Mouse (Mus musculus): ENCODE data around the gene Armh3. TPM values are rescaled to one million over a fixed set of nuclear protein-coding genes. Genes with fewer than 3 reads are reported as not detected.

Gene Armh3
- total and polyA plus RNA-seq, 3 experiments = 4.1 to 10.8 TPM; not detected in 1

- no peak for DNase-seq (ENCODE audit: low read depth, low spot score)
These were observed 90.9 kb downstream of the Armh3 start for GRCm38 (mm10) chr19:45907416-45907815.

GRCm38 (mm10) chr19:45903861-45904260 lies 94.4 kb downstream of the Armh3 start:
- no peaks in the 10 kb centered on the region for H3K27me3 ChIP-seq (ENCODE audit: control insufficient read depth in 1 of 2, insufficient read depth in 2 of 2, low read length in 2 of 2)
- no peak overlapping the region for H3K27ac ChIP-seq (ENCODE audit: control insufficient read depth, low read depth, low read length)
- H3K36me3 ChIP-seq (ENCODE audit: control insufficient read depth in 1 of 2, insufficient read depth in 2 of 2, low read length in 2 of 2) = no peaks in the 10 kb centered on the region
- no peaks in the 10 kb centered on the region for H3K9me3 ChIP-seq (replicated peaks; ENCODE audit: insufficient read depth, low read length)
- no peaks in the 10 kb centered on the region for H3K4me1 ChIP-seq (ENCODE audit: control insufficient read depth in 1 of 2, insufficient read depth in 2 of 2, low read length in 2 of 2)
- DNase-seq (ENCODE audit: low read depth, low spot score) = no peak
- no peak for TF ChIP-seq POLR2AphosphoS2 (IDR thresholded peaks at IDR 0.05; ENCODE audit: low read length)
- TF ChIP-seq GATA1 (IDR thresholded peaks at IDR 0.05; ENCODE audit: low read depth, low read length) = no peak
- TF ChIP-seq BHLHE40 (IDR thresholded peaks at IDR 0.05; ENCODE audit: borderline replicate concordance, low read depth, low read length) = no peak
- TF ChIP-seq TBP (IDR thresholded peaks at IDR 0.05; ENCODE audit: low read depth, low read length) = no peak
- no peak for TF ChIP-seq MEF2A (IDR thresholded peaks at IDR 0.05; ENCODE audit: extremely low read depth, insufficient replicate concordance, low read depth, low read length, poor library complexity, severe bottlenecking)
- TF ChIP-seq MAFK (IDR thresholded peaks at IDR 0.05; ENCODE audit: borderline replicate concordance, low read depth, low read length) = no peak
- TF ChIP-seq CTCF (IDR thresholded peaks at IDR 0.05 in 2 of 3, conservative IDR thresholded peaks at IDR 0.05 in 1 of 3; ENCODE audit: control insufficient read depth in 1 of 3, insufficient read depth in 1 of 3, low read depth in 2 of 3, low read length in 3 of 3, poor library complexity in 1 of 3, severe bottlenecking in 1 of 3) = no peak
- no peak for TF ChIP-seq MYB (IDR thresholded peaks at IDR 0.05; ENCODE audit: low read depth, low read length)
- no peak for TF ChIP-seq NELFE (IDR thresholded peaks at IDR 0.05; ENCODE audit: low read depth, low read length)
- no peak for TF ChIP-seq CHD2 (IDR thresholded peaks at IDR 0.05; ENCODE audit: low read length)
- TF ChIP-seq UBTF (IDR thresholded peaks at IDR 0.05; ENCODE audit: borderline replicate concordance, insufficient read depth, low read depth, low read length) = no peak
- no peak for TF ChIP-seq JUND (IDR thresholded peaks at IDR 0.05; ENCODE audit: low read depth, low read length)
- no peak for TF ChIP-seq ZKSCAN1 (IDR thresholded peaks at IDR 0.05; ENCODE audit: low read depth, low read length)
- no peak for TF ChIP-seq HCFC1 (IDR thresholded peaks at IDR 0.05; ENCODE audit: low read depth, low read length)
- TF ChIP-seq EP300 (IDR thresholded peaks at IDR 0.05; ENCODE audit: low read depth in 1 of 2, low read length in 2 of 2) = no peak
- TF ChIP-seq MAX (IDR thresholded peaks at IDR 0.05; ENCODE audit: low read length) = no peak
- H3K9ac ChIP-seq (ENCODE audit: control insufficient read depth, low read depth, low read length, poor library complexity, severe bottlenecking) = no peak overlapping the region
- H3K79me2 ChIP-seq (ENCODE audit: control insufficient read depth, insufficient read depth, low read length, poor library complexity) = no peaks in the 10 kb centered on the region
- no peak overlapping the region for H3K4me3 ChIP-seq (ENCODE audit: control insufficient read depth in 1 of 2, insufficient read depth in 1 of 2, low read depth in 2 of 2, low read length in 2 of 2)

More at GRCm38 (mm10) chr19:45907416-45907815, 90.9 kb downstream of the Armh3 start:
- Histone ChIP-seq H3K27ac (ENCODE audit: control insufficient read depth, low read depth, low read length) (no peak overlapping the region), H3K27me3 (ENCODE audit: control insufficient read depth in 1 of 2, insufficient read depth in 2 of 2, low read length in 2 of 2) (no peaks in the 10 kb centered on the region), H3K36me3 (ENCODE audit: control insufficient read depth in 1 of 2, insufficient read depth in 2 of 2, low read length in 2 of 2) (no peaks in the 10 kb centered on the region), H3K4me3 (ENCODE audit: control insufficient read depth in 1 of 2, insufficient read depth in 1 of 2, low read depth in 2 of 2, low read length in 2 of 2) (no peak overlapping the region), H3K79me2 (ENCODE audit: control insufficient read depth, insufficient read depth, low read length, poor library complexity) (no peaks in the 10 kb centered on the region), H3K9ac (ENCODE audit: control insufficient read depth, low read depth, low read length, poor library complexity, severe bottlenecking) (no peak overlapping the region), H3K9me3 (replicated peaks; ENCODE audit: insufficient read depth, low read length) (no peaks in the 10 kb centered on the region), H3K4me1 (ENCODE audit: control insufficient read depth in 1 of 2, insufficient read depth in 2 of 2, low read length in 2 of 2) (no peaks in the 10 kb centered on the region)
- no peak for TF ChIP-seq ZC3H11A (IDR thresholded peaks at IDR 0.05; ENCODE audit: low read depth, low read length)
- TF ChIP-seq POLR2AphosphoS2 (IDR thresholded peaks at IDR 0.05; ENCODE audit: low read length) = no peak
- TF ChIP-seq NELFE (IDR thresholded peaks at IDR 0.05; ENCODE audit: low read depth, low read length) = no peak
- no peak for TF ChIP-seq UBTF (IDR thresholded peaks at IDR 0.05; ENCODE audit: borderline replicate concordance, insufficient read depth, low read depth, low read length)
- no peak for TF ChIP-seq MXI1 (IDR thresholded peaks at IDR 0.05; ENCODE audit: low read depth, low read length)
- no peak for TF ChIP-seq POLR2AphosphoS5 (IDR thresholded peaks at IDR 0.05; ENCODE audit: borderline replicate concordance, low read depth, low read length)

All from MEL (cell line).